Mouse (Mus musculus): ENCODE measurements at regions not wholly inside any gene's neighbourhood (a gene's known extent, or its start where the extent isn't known, plus 50 kb on each side); places are given as distances from the start of the nearest gene placed in this dataset.
A peak's percentile ranks its signal among the peaks of the same experiment; 100 is the strongest.

DNA sequence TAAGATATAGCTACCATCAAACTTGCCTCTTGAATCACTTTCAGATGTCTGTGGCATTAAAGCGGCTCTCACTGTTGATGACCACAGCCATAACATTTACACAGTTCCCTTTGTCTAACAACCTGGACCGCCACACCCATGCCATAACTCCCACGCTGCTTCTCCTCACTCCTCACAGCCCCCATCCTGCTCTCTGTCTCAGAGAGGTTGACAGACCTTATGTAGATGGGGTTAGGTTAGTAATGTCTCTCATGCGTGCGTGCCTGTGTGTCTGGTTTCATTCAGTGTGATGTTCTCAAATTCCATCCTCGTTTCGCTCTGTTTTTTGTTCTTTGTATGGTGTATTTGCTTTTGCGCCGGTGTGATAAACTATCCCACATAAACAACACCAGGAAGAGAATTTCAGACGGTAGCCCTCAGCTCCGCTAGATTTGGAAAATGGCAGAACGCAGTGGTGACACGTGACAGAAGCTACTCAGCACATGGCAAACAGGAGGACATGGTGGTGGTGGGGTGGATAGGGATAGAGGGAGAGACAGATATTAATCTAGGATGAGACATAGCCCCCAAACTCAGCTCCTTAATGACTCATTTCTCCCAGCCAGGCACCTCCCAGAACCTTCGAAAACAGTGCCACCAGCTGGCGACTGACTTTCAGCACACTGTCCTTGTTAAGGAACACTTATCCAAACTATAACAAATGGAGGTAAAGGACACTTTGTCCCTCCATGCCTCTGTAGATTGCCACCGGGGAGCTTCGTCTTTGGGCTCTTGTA is 314.9 kb downstream of the Gm49356 start:
- peak; percentile 74 for DNase-seq (ENCODE audit: low spot score)
- Histone ChIP-seq H3K36me3 (ENCODE audit: insufficient read depth, low read length) (no peaks in the 10 kb centered on the region), H3K9ac (replicated peaks; ENCODE audit: low read depth) (no peak overlapping the region), H3K27me3 (replicated peaks; ENCODE audit: insufficient read depth, low read length) (no peaks in the 10 kb centered on the region), H3K27ac (ENCODE audit: low read length) (no peak overlapping the region), H3K4me2 (replicated peaks; ENCODE audit: low read depth, low read length) (no peak overlapping the region), H3K4me3 (ENCODE audit: low read depth, low read length) (no peak overlapping the region), H3K9me3 (ENCODE audit: low read length) (no peaks in the 10 kb centered on the region), H3K4me1 (ENCODE audit: insufficient read depth, low read depth, low read length) (no peaks in the 10 kb centered on the region)
- ATAC-seq, result peak; percentile 66
- WGBS, result 48% methylated on average over 17 of the region's 17 CpGs
- TF ChIP-seq CTCF (IDR thresholded peaks at IDR 0.05), result peak; percentile 74
- 0 out of 2 replicates have a peak, but pooled peaks have one; percentile 10 for TF ChIP-seq EP300 (IDR thresholded peaks at IDR 0.05)

GRCm38 (mm10) chr15:59205091-59205490 is 316.0 kb downstream of the Gm49356 start:
- H3K4me1 ChIP-seq (ENCODE audit: insufficient read depth, low read depth, low read length), result no peaks in the 10 kb centered on the region
- no peak overlapping the region for H3K27ac ChIP-seq (ENCODE audit: low read length)
- H3K4me3 ChIP-seq (ENCODE audit: low read depth, low read length), result no peak overlapping the region
- DNase-seq (ENCODE audit: low spot score), result no peak
- ATAC-seq, result no peak
- no peaks in the 10 kb centered on the region for H3K27me3 ChIP-seq (replicated peaks; ENCODE audit: insufficient read depth, low read length)
- H3K36me3 ChIP-seq (ENCODE audit: insufficient read depth, low read length), result no peaks in the 10 kb centered on the region
- H3K9ac ChIP-seq (replicated peaks; ENCODE audit: low read depth), result no peak overlapping the region
- WGBS, result 82% methylated on average over 3 of the region's 3 CpGs
- H3K9me3 ChIP-seq (ENCODE audit: low read length), result no peaks in the 10 kb centered on the region
- H3K4me2 ChIP-seq (replicated peaks; ENCODE audit: low read depth, low read length), result no peak overlapping the region
- TF ChIP-seq EP300 (IDR thresholded peaks at IDR 0.05) (no peak), CTCF (IDR thresholded peaks at IDR 0.05) (no peak)

GRCm38 (mm10) chr15:59205544-59205943 is 316.4 kb downstream of the Gm49356 start:
- Histone ChIP-seq H3K27ac (ENCODE audit: low read length) (no peak overlapping the region), H3K9ac (replicated peaks; ENCODE audit: low read depth) (no peak overlapping the region), H3K4me1 (ENCODE audit: insufficient read depth, low read depth, low read length) (no peaks in the 10 kb centered on the region), H3K4me3 (ENCODE audit: low read depth, low read length) (no peak overlapping the region), H3K9me3 (ENCODE audit: low read length) (no peaks in the 10 kb centered on the region), H3K36me3 (ENCODE audit: insufficient read depth, low read length) (no peaks in the 10 kb centered on the region), H3K4me2 (replicated peaks; ENCODE audit: low read depth, low read length) (no peak overlapping the region), H3K27me3 (replicated peaks; ENCODE audit: insufficient read depth, low read length) (no peaks in the 10 kb centered on the region)
- WGBS, result 87% methylated on average over 7 of the region's 7 CpGs
- TF ChIP-seq CTCF (IDR thresholded peaks at IDR 0.05) (no peak), EP300 (IDR thresholded peaks at IDR 0.05) (no peak)
- DNase-seq (ENCODE audit: low spot score) (no peak), ATAC-seq (no peak)

- H3K9ac ChIP-seq (replicated peaks; ENCODE audit: low read depth), result no peak overlapping the region
- TF ChIP-seq EP300 (IDR thresholded peaks at IDR 0.05) (no peak), CTCF (IDR thresholded peaks at IDR 0.05) (no peak)
Measured at GRCm38 (mm10) chr15:59206636-59207035, 317.5 kb downstream of the Gm49356 start.

GRCm38 (mm10) chr15:59207976-59208375 is 318.9 kb downstream of the Gm49356 start:
- Histone ChIP-seq H3K27me3 (replicated peaks; ENCODE audit: insufficient read depth, low read length) (no peaks in the 10 kb centered on the region), H3K4me1 (ENCODE audit: insufficient read depth, low read depth, low read length) (no peaks in the 10 kb centered on the region), H3K4me3 (ENCODE audit: low read depth, low read length) (no peak overlapping the region), H3K4me2 (replicated peaks; ENCODE audit: low read depth, low read length) (no peak overlapping the region), H3K27ac (ENCODE audit: low read length) (no peak overlapping the region), H3K9ac (replicated peaks; ENCODE audit: low read depth) (no peak overlapping the region), H3K36me3 (ENCODE audit: insufficient read depth, low read length) (no peaks in the 10 kb centered on the region), H3K9me3 (ENCODE audit: low read length) (no peaks in the 10 kb centered on the region)
- TF ChIP-seq EP300 (IDR thresholded peaks at IDR 0.05) (no peak), CTCF (IDR thresholded peaks at IDR 0.05) (no peak)
- no peak for ATAC-seq
- 64% methylated on average over 4 of the region's 4 CpGs for WGBS
- DNase-seq (ENCODE audit: low spot score), result no peak

More at GRCm38 (mm10) chr15:59206636-59207035, 317.5 kb downstream of the Gm49356 start:
- Histone ChIP-seq H3K36me3 (ENCODE audit: insufficient read depth, low read length) (no peaks in the 10 kb centered on the region), H3K4me3 (ENCODE audit: low read depth, low read length) (no peak overlapping the region), H3K4me2 (replicated peaks; ENCODE audit: low read depth, low read length) (no peak overlapping the region), H3K4me1 (ENCODE audit: insufficient read depth, low read depth, low read length) (no peaks in the 10 kb centered on the region), H3K27ac (ENCODE audit: low read length) (no peak overlapping the region), H3K27me3 (replicated peaks; ENCODE audit: insufficient read depth, low read length) (no peaks in the 10 kb centered on the region), H3K9me3 (ENCODE audit: low read length) (no peaks in the 10 kb centered on the region)
- DNase-seq (ENCODE audit: low spot score), result no peak
- WGBS, result 62% methylated on average over 7 of the region's 7 CpGs
- no peak for ATAC-seq

DNA sequence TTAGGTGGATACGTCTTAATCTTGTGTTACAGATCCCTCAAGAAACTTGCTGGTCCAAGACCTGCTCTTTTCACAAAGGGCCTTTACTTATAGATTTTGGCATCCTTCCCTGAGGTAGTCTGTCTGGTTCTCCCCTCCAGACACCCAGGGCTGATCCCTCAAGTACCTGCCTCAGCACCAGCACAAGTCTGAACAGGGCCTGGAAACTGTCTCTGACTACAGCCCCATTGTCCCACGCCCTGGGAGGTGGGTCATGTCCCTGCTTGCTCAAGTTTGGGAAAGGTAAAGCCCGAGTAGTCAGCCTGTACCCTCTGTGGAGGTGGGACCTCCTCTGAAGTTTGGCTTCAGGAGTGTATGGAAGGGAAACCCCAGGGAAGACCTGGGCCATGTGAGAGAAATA is 323.3 kb downstream of the Gm49356 start:
- Histone ChIP-seq H3K4me2 (replicated peaks; ENCODE audit: low read depth, low read length) (no peak overlapping the region), H3K9ac (replicated peaks; ENCODE audit: low read depth) (no peak overlapping the region), H3K36me3 (ENCODE audit: insufficient read depth, low read length) (no peaks in the 10 kb centered on the region), H3K27ac (ENCODE audit: low read length) (no peak overlapping the region), H3K4me3 (ENCODE audit: low read depth, low read length) (no peak overlapping the region), H3K4me1 (ENCODE audit: insufficient read depth, low read depth, low read length) (no peaks in the 10 kb centered on the region), H3K9me3 (ENCODE audit: low read length) (no peaks in the 10 kb centered on the region), H3K27me3 (replicated peaks; ENCODE audit: insufficient read depth, low read length) (no peaks in the 10 kb centered on the region)
- TF ChIP-seq CTCF (IDR thresholded peaks at IDR 0.05) (no peak), EP300 (IDR thresholded peaks at IDR 0.05) (no peak)
- no peak for DNase-seq (ENCODE audit: low spot score)
- no peak for ATAC-seq
- WGBS, result 74% methylated on average over 3 of the region's 3 CpGs

Data from lung, postnatal 0 days (tissue).